Mouse (Mus musculus) T-cell, adult 66 days (primary cell): ENCODE data around the gene Pmvk. TPM values are rescaled to one million over a fixed set of nuclear protein-coding genes. Genes with fewer than 3 reads are reported as not detected.

Experiments
- total RNA-seq, 2 experiments: library from RNA; stranded (reverse); gene quantifications; 3 replicates in 1 of 2; 4 replicates in 1 of 2; pipeline ENCODE4 v1.2.4; 2023

Gene Pmvk
- 10 to 100 TPM in 1 of 2 experiments, 1 to 10 TPM in 1; 6.2 to 11.9 TPM for total RNA-seq

GRCm38 (mm10) chr3:89454401-89455177 lies at the start of gene Pmvk:
Gene Pmvk, plus strand, starts transcription at chr3:89454541.

GRCm38 (mm10) chr3:89411490-89412393 lies 42.6 kb upstream of the Pmvk start, which contains the start of gene Flad1:
Gene Flad1, minus strand, starts transcription at chr3:89411870.

GRCm38 (mm10) chr3:89418170-89418860 lies 36.0 kb upstream of the Pmvk start, which contains the start of the genes Cks1b and Shc1:
Gene Cks1b, minus strand, starts transcription at chr3:89418383.
Gene Shc1, plus strand, starts transcription at chr3:89418443.

GRCm38 (mm10) chr3:89430171-89431159 lies 23.9 kb upstream of the Pmvk start, which contains the start of gene Pygo2:
Gene Pygo2, plus strand, starts transcription at chr3:89430214.

GRCm38 (mm10) chr3:89436176-89437113 lies 17.9 kb upstream of the Pmvk start, which contains the start of gene Pbxip1:
Gene Pbxip1, plus strand, starts transcription at chr3:89436706.

Other genes with a start within 250 kb of the Pmvk start
- 1 to 10 TPM; 3.4 to 6.3 TPM for gene Thbs3, start 239.4 kb upstream of the Pmvk start, total RNA-seq
- 10 to 100 TPM; 85.4 to 95.2 TPM for gene Mtx1, start 227.5 kb upstream of the Pmvk start, total RNA-seq
- under 1 TPM in 1 of 2 experiments, not detected in 1; 0.87 TPM for gene Muc1, start 225.5 kb upstream of the Pmvk start, total RNA-seq
- 100 to 1,000 TPM; 100 to 110 TPM for gene Krtcap2, start 208.6 kb upstream of the Pmvk start, total RNA-seq
- 1 to 10 TPM; 1.6 to 2.3 TPM for gene Trim46, start 208.2 kb upstream of the Pmvk start, total RNA-seq
- 10 to 100 TPM; 68.1 to 70.0 TPM for gene Dpm3, start 195.2 kb upstream of the Pmvk start, total RNA-seq
- 100 to 1,000 TPM in 1 of 2 experiments, 10 to 100 TPM in 1; 98.1 to 113 TPM for gene Slc50a1, start 184.0 kb upstream of the Pmvk start, total RNA-seq
- not detected for gene Efna1, start 173.4 kb upstream of the Pmvk start, total RNA-seq
- gene Efna3, start 131.6 kb upstream of the Pmvk start, total RNA-seq: not detected
- not detected for gene Efna4, start 116.5 kb upstream of the Pmvk start, total RNA-seq
- gene Adam15, start 104.5 kb upstream of the Pmvk start, total RNA-seq: 10 to 100 TPM; 11.4 to 12.0 TPM
- gene Dcst2, start 92.6 kb upstream of the Pmvk start, total RNA-seq: not detected
- gene Dcst1, start 89.3 kb upstream of the Pmvk start, total RNA-seq: under 1 TPM in 1 of 2 experiments, not detected in 1; 0.76 TPM
- 100 to 1,000 TPM in 1 of 2 experiments, 10 to 100 TPM in 1; 98.0 to 107 TPM for gene Zbtb7b, start 59.8 kb upstream of the Pmvk start, total RNA-seq
- under 1 TPM in 1 of 2 experiments, not detected in 1; 0.89 TPM for gene Lenep, start 51.7 kb upstream of the Pmvk start, total RNA-seq
- gene Flad1, start 42.7 kb upstream of the Pmvk start, total RNA-seq: 10 to 100 TPM; 34.1 to 34.4 TPM
- gene Cks1b, start 36.2 kb upstream of the Pmvk start, total RNA-seq: 10 to 100 TPM in 1 of 2 experiments, 1 to 10 TPM in 1; 6.3 to 11.8 TPM
- 10 to 100 TPM; 87.6 to 92.3 TPM for gene Shc1, start 36.1 kb upstream of the Pmvk start, total RNA-seq
- gene Pygo2, start 24.3 kb upstream of the Pmvk start, total RNA-seq: 10 to 100 TPM; 45.5 to 46.1 TPM
- 100 to 1,000 TPM; 100 to 101 TPM for gene Pbxip1, start 17.8 kb upstream of the Pmvk start, total RNA-seq
- under 1 TPM in 1 of 2 experiments, not detected in 1; 0.12 TPM for gene Kcnn3, start 65.6 kb downstream of the Pmvk start, total RNA-seq